Mouse (Mus musculus): ENCODE measurements around the gene Gm5346.
"Not testable (repeated sequence)": the region's sequence is repeated elsewhere in the genome, so short reads cannot be mapped to it uniquely, and the experiment has no call there.

Gene Gm5346

GRCm38 (mm10) chr8:43627176-43627575, at the start of gene Gm5346:
TSS of gene Gm5346 (minus strand) at chr8:43627276.
- no peak for DNase-seq (ENCODE audit: low read depth, low spot score)

- no peak for DNase-seq (ENCODE audit: low read depth, low spot score)
Measured at GRCm38 (mm10) chr8:43616046-43616445, 11.0 kb downstream of the Gm5346 start.

GRCm38 (mm10) chr8:43603657-43604056, 23.4 kb downstream of the Gm5346 start:
- DNase-seq (ENCODE audit: low read depth, low spot score) = not testable (repeated sequence)

- not testable (repeated sequence) for DNase-seq (ENCODE audit: low read depth, low spot score)
Measured at GRCm38 (mm10) chr8:43603166-43603565, 23.9 kb downstream of the Gm5346 start.

DNA sequence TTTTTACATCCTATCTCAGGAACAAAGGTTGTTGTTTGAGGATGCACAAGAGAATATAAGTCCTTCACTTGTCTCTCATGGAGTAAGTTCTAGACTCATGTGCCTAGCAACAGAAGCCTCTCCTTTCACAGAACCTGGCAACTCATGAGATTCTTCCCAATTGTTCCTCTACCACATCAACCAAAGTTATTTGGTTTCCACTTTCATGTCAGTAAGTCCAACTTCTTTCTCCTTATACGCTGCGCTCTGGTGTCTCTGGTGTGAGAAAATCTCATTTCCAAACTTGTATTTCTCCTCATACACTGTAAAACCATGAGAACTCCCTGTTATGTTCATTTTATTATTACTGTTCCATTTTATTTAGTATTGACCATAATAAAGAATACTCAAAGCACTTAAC, 50.5 kb downstream of the Gm5346 start, which contains the start of gene Adam26a:
Adam26a (minus strand) TSS at position 101 of the 400 bp plus-strand sequence.
- not testable (repeated sequence) for DNase-seq (ENCODE audit: low read depth, low spot score)

All from A20 (cell line).